Mouse (Mus musculus) spleen, adult 2 months (tissue): ENCODE data around the gene Neb. TPM values are rescaled to one million over a fixed set of nuclear protein-coding genes. Genes with fewer than 3 reads are reported as not detected.

ENCODE experiments used
- DNase-seq, 2 experiments: peaks; one replicate each; pipeline versions ENCODE4 v3.0.0 to v3.0.0-alpha.2; 2012 to 2021; ENCODE audit warnings: low spot score in 2 of 2, low read depth in 1 of 2
- H3K27ac ChIP-seq: fragments of 200-500 bp; 2 replicates; pipeline ENCODE4 v1.5.1; 2012; ENCODE audit warnings: low read length, inconsistent platforms; ENCODE audit not compliant: insufficient read depth
- H3K27me3 ChIP-seq: fragments of 200-500 bp; 2 replicates; pipeline ENCODE4 v1.6.1; 2012; ENCODE audit warnings: mild to moderate bottlenecking, moderate library complexity, low read length, inconsistent platforms; ENCODE audit not compliant: control insufficient read depth, insufficient read depth
- H3K36me3 ChIP-seq: fragments of 200-500 bp; 2 replicates; pipeline ENCODE4 v1.6.1; 2012; ENCODE audit warnings: mild to moderate bottlenecking, low read length, inconsistent platforms; ENCODE audit not compliant: control insufficient read depth, insufficient read depth
- H3K4me1 ChIP-seq: fragments of 200-500 bp; 2 replicates; pipeline ENCODE4 v1.6.1; 2011; ENCODE audit warnings: inconsistent platforms; ENCODE audit not compliant: control insufficient read depth, insufficient read depth, insufficient read length
- H3K4me3 ChIP-seq: fragments of 200-500 bp; 2 replicates; pipeline ENCODE4 v1.5.1; 2011; ENCODE audit warnings: mild to moderate bottlenecking, inconsistent platforms; ENCODE audit not compliant: insufficient read depth, insufficient read length; ENCODE audit errors: extremely low read depth
- CTCF ChIP-seq: fragments of 200-500 bp; IDR thresholded peaks from 2 replicates; pipeline ENCODE4 v1.5.1; 2011; ENCODE audit warnings: mild to moderate bottlenecking, inconsistent platforms; ENCODE audit not compliant: insufficient read depth, insufficient read length, insufficient replicate concordance; ENCODE audit errors: extremely low read depth
- POLR2A ChIP-seq: fragments of 200-500 bp; IDR thresholded peaks from 2 replicates; pipeline ENCODE4 v1.6.1; 2011; ENCODE audit warnings: low read depth, low read length, inconsistent platforms
- WGBS: fragments of 180-500 bp; shearing (Covaris S2); methylation state at CpG from one replicate; pipeline ENCODE4 v1.1.7; 2018; 5-methylcytosine and 5-hydroxymethylcytosine counted together
- polyA plus RNA-seq: library from polyadenylated mRNA; depleted of rRNA; stranded (reverse); fragments of >200 nt; gene quantifications from 2 replicates; pipeline ENCODE4 v1.2.3, GENCODE M21; 2012

Gene Neb
- polyA plus RNA-seq, 1 experiment: 0.44 TPM

GRCm38 (mm10) chr2:52367248-52367647, 11.0 kb downstream of the Neb start:
- Histone ChIP-seq H3K36me3 (no peaks in the 10 kb centered on the region), H3K4me1 (no peaks in the 10 kb centered on the region), H3K27ac (no peak overlapping the region), H3K4me3 (no peak overlapping the region), H3K27me3 (no peaks in the 10 kb centered on the region)
- no peak for TF ChIP-seq CTCF
- no peak for TF ChIP-seq POLR2A
- 82% methylated on average over 13 of the region's 13 CpGs for WGBS
- no peak for DNase-seq

GRCm38 (mm10) chr2:52361086-52361485, 17.2 kb downstream of the Neb start:
- Histone ChIP-seq H3K27me3 (no peaks in the 10 kb centered on the region), H3K4me1 (no peaks in the 10 kb centered on the region), H3K27ac (no peak overlapping the region), H3K4me3 (no peak overlapping the region), H3K36me3 (no peaks in the 10 kb centered on the region)
- DNase-seq: no peak
- WGBS: 91% methylated on average over 9 of the region's 9 CpGs
- no peak for TF ChIP-seq POLR2A
- TF ChIP-seq CTCF: no peak

- 92% methylated on average over 1 of the region's 1 CpGs for WGBS
- no peak overlapping the region for H3K27ac ChIP-seq
- H3K4me1 ChIP-seq: no peaks in the 10 kb centered on the region
- H3K4me3 ChIP-seq: no peak overlapping the region
- no peaks in the 10 kb centered on the region for H3K27me3 ChIP-seq
- no peak for DNase-seq
- H3K36me3 ChIP-seq: no peaks in the 10 kb centered on the region
- TF ChIP-seq POLR2A (no peak), CTCF (no peak)
These were observed 18.6 kb downstream of the Neb start for GRCm38 (mm10) chr2:52359722-52360121.

- Histone ChIP-seq H3K4me1 (no peaks in the 10 kb centered on the region), H3K27ac (no peak overlapping the region), H3K36me3 (no peaks in the 10 kb centered on the region), H3K27me3 (no peaks in the 10 kb centered on the region), H3K4me3 (no peak overlapping the region)
- TF ChIP-seq CTCF (no peak), POLR2A (no peak)
- 92% methylated on average over 5 of the region's 5 CpGs for WGBS
- DNase-seq: no peak
These were observed 20.1 kb downstream of the Neb start for GRCm38 (mm10) chr2:52358156-52358555.

- no peaks in the 10 kb centered on the region for H3K36me3 ChIP-seq
- WGBS: 88% methylated on average over 1 of the region's 1 CpGs
- no peak overlapping the region for H3K4me3 ChIP-seq
- no peak for TF ChIP-seq POLR2A
- no peak for TF ChIP-seq CTCF
- no peak for DNase-seq
- no peaks in the 10 kb centered on the region for H3K27me3 ChIP-seq
- no peak overlapping the region for H3K27ac ChIP-seq
- no peaks in the 10 kb centered on the region for H3K4me1 ChIP-seq
These were observed 27.2 kb downstream of the Neb start for GRCm38 (mm10) chr2:52351029-52351428.

DNA sequence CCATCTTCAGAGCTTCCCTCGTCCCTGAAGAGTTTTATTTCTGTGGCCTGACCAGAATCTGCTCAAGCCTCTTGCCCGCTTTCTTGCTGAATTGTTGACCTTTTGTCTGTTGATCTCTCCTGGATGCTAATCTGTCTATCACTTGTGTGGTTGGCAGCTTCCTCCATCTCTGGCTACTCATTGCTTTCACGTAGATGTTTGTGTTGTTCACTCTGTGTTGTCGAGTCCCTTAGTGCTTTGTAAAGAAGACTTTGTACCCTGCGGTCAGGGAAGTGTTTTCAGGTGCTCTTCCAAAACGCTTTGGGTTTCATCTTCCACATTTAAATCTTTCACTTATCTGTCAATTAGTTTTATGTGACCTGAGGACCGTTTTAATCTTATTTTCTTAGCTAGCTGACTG, 37.3 kb downstream of the Neb start:
- TF ChIP-seq POLR2A (no peak), CTCF (no peak)
- H3K27ac ChIP-seq: no peak overlapping the region
- no peak for DNase-seq
- no peaks in the 10 kb centered on the region for H3K27me3 ChIP-seq
- no peaks in the 10 kb centered on the region for H3K36me3 ChIP-seq
- 80% methylated on average over 7 of the region's 7 CpGs for WGBS
- H3K4me3 ChIP-seq: no peak overlapping the region
- H3K4me1 ChIP-seq: no peaks in the 10 kb centered on the region

DNA sequence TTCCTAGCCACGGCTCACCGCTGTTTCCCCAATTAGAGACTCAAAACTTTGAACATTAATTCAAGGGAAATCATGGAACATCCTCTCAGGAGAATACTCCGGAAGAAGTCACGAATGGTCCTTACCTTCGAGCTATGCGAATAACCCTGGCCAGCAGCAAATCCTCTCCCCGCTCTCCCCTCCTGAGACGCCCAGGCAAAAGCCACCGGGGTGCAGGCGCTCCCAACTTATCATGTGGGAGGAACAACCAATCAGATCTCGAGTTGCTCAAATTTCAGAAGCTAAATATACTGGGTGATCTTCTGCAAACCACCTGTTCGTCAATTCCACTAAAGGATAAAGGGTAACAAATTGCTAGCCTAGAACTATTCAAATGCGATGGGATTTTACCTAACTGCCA, 42.7 kb downstream of the Neb start:
- 92% methylated on average over 13 of the region's 13 CpGs for WGBS
- no peak for TF ChIP-seq POLR2A
- TF ChIP-seq CTCF: no peak
- no peaks in the 10 kb centered on the region for H3K4me1 ChIP-seq
- H3K4me3 ChIP-seq: no peak overlapping the region
- H3K36me3 ChIP-seq: no peaks in the 10 kb centered on the region
- DNase-seq: no peak
- H3K27me3 ChIP-seq: no peaks in the 10 kb centered on the region
- H3K27ac ChIP-seq: no peak overlapping the region
